Mouse (Mus musculus): ENCODE results near the gene Slc7a1. TPM values are rescaled to one million over a fixed set of nuclear protein-coding genes. Genes with fewer than 3 reads are reported as not detected.

Slc7a1 gene
- polyA plus RNA-seq, 1 experiment: 8.8 TPM

DNA sequence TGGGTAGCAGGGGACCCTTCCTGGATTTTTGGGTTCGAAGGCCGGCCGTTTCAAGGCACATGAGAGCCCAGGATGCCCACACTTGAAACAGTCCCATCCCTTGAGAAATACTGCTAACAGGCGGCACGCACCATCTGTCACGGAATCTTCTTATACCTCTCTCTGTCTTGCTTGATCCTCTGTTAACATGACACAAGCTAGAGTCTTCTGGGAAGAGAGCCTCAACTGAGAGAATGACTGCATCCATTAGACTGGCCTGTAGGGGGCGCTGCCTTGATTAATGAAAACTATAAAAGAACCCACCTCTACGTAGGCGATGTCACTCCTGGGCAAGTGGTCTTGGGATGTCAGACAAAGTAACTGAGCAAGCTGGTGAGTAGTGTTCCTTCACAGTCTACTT, 13.2 kb downstream of the Slc7a1 start:
- 89% methylated on average over 9 of the region's 9 CpGs for WGBS
- DNase-seq (ENCODE audit: low read depth in 1 of 2, low spot score in 2 of 2): no peak

GRCm38 (mm10) chr5:148384501-148385055, 15.1 kb downstream of the Slc7a1 start:
- Histone ChIP-seq H3K4me3 (ENCODE audit: extremely low read depth, insufficient read depth, insufficient read length) (no peak overlapping the region), H3K36me3 (ENCODE audit: control insufficient read depth, insufficient read depth, low read length) (no peaks in the 10 kb centered on the region), H3K4me1 (ENCODE audit: control insufficient read depth, insufficient read depth, insufficient read length) (peaks cover 10% of the 10 kb centered on the region; the same call in 1 of the 2 replicates)

More for the DNA sequence above, 13.2 kb downstream of the Slc7a1 start:
- Histone ChIP-seq H3K4me1 (ENCODE audit: control insufficient read depth, insufficient read depth, insufficient read length) (peaks cover 8% of the 10 kb centered on the region; the same call in 1 of the 2 replicates), H3K27ac (ENCODE audit: insufficient read depth, low read length) (no peak overlapping the region), H3K4me3 (ENCODE audit: extremely low read depth, insufficient read depth, insufficient read length) (no peak overlapping the region), H3K36me3 (ENCODE audit: control insufficient read depth, insufficient read depth, low read length) (no peaks in the 10 kb centered on the region), H3K27me3 (ENCODE audit: control insufficient read depth, insufficient read depth, low read length) (no peaks in the 10 kb centered on the region)
- TF ChIP-seq CTCF (IDR thresholded peaks at IDR 0.05; ENCODE audit: extremely low read depth, insufficient read depth, insufficient read length, insufficient replicate concordance) (no peak), POLR2A (IDR thresholded peaks at IDR 0.05; ENCODE audit: low read depth, low read length) (no peak)

DNA sequence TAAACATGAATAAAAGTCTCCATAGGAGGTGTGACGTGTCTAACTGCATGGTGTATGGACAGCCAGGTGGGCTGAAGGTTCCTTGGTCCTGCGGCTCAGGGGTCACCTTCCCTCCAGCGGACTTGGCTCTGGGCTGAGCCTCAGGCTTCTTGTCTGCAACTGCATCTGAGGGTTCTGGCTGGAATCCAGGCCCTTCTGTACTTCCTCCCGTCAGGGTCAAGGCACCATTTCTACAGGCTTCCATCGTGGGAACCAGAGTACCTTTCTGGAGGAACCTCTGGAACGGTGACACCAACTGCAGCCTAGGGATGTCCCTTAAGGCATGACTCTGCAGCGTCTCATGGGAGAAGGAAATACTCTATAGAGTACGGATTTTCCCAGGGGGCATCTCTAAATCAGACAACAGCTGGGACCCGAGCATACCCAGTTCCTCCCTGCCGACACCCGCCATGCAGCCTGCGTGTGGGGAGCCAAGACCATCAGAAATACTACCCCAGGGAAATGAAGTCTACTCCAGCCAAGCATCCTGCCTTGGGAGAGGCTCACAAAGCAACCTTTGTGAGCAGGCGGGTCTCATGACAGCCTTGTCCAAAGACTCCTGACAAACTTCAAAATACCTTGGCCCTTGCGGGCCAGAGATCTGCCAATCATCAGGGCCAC, 15.7 kb downstream of the Slc7a1 start:
- H3K4me1 ChIP-seq (ENCODE audit: control insufficient read depth, insufficient read depth, insufficient read length): peaks cover 10% of the 10 kb centered on the region; the same call in 1 of the 2 replicates
- H3K36me3 ChIP-seq (ENCODE audit: control insufficient read depth, insufficient read depth, low read length): no peaks in the 10 kb centered on the region
- H3K27me3 ChIP-seq (ENCODE audit: control insufficient read depth, insufficient read depth, low read length): no peaks in the 10 kb centered on the region
- no peak overlapping the region for H3K27ac ChIP-seq (ENCODE audit: insufficient read depth, low read length)
- TF ChIP-seq POLR2A (IDR thresholded peaks at IDR 0.05; ENCODE audit: low read depth, low read length) (no peak), CTCF (IDR thresholded peaks at IDR 0.05; ENCODE audit: extremely low read depth, insufficient read depth, insufficient read length, insufficient replicate concordance) (no peak)
- H3K4me3 ChIP-seq (ENCODE audit: extremely low read depth, insufficient read depth, insufficient read length): no peak overlapping the region
- DNase-seq (ENCODE audit: low read depth in 1 of 2, low spot score in 2 of 2): no peak
- WGBS: 58% methylated on average over 14 of the region's 14 CpGs

More at GRCm38 (mm10) chr5:148384501-148385055, 15.1 kb downstream of the Slc7a1 start:
- 90% methylated on average over 9 of the region's 9 CpGs for WGBS
- Histone ChIP-seq H3K27me3 (ENCODE audit: control insufficient read depth, insufficient read depth, low read length) (no peaks in the 10 kb centered on the region), H3K27ac (ENCODE audit: insufficient read depth, low read length) (no peak overlapping the region)
- TF ChIP-seq CTCF (IDR thresholded peaks at IDR 0.05; ENCODE audit: extremely low read depth, insufficient read depth, insufficient read length, insufficient replicate concordance): no peak
- no peak for TF ChIP-seq POLR2A (IDR thresholded peaks at IDR 0.05; ENCODE audit: low read depth, low read length)
- DNase-seq (ENCODE audit: low read depth in 1 of 2, low spot score in 2 of 2): no peak

DNA sequence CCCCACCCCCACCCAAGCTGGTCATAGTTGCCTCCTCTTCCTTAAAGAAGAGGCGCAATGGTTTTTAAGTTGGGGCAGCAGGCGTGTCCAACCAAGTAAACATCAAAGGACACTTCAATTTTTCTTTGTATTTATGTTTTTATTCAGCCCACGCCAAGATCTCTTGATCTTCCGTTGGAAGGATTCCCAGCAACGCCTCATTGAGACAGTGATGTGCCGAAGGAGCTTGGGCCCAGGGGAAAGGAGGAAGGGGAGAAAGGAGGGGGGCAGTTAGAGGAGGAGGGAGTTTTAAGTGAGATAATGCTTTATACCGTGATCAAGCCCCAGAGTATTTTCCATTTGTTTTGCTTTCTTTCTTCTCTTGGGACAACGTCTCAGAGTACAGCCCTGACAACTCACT, 18.6 kb downstream of the Slc7a1 start:
- TF ChIP-seq CTCF (IDR thresholded peaks at IDR 0.05; ENCODE audit: extremely low read depth, insufficient read depth, insufficient read length, insufficient replicate concordance) (no peak), POLR2A (IDR thresholded peaks at IDR 0.05; ENCODE audit: low read depth, low read length) (no peak)
- 85% methylated on average over 8 of the region's 8 CpGs for WGBS
- Histone ChIP-seq H3K27ac (ENCODE audit: insufficient read depth, low read length) (no peak overlapping the region), H3K36me3 (ENCODE audit: control insufficient read depth, insufficient read depth, low read length) (no peaks in the 10 kb centered on the region), H3K27me3 (ENCODE audit: control insufficient read depth, insufficient read depth, low read length) (no peaks in the 10 kb centered on the region), H3K4me1 (ENCODE audit: control insufficient read depth, insufficient read depth, insufficient read length) (peaks cover 6% of the 10 kb centered on the region; the same call in 1 of the 2 replicates), H3K4me3 (ENCODE audit: extremely low read depth, insufficient read depth, insufficient read length) (no peak overlapping the region)
- DNase-seq (ENCODE audit: low read depth in 1 of 2, low spot score in 2 of 2): no peak

- Histone ChIP-seq H3K4me3 (ENCODE audit: extremely low read depth, insufficient read depth, insufficient read length) (no peak overlapping the region), H3K4me1 (ENCODE audit: control insufficient read depth, insufficient read depth, insufficient read length) (peaks cover 6% of the 10 kb centered on the region; the same call in 1 of the 2 replicates), H3K36me3 (ENCODE audit: control insufficient read depth, insufficient read depth, low read length) (no peaks in the 10 kb centered on the region), H3K27ac (ENCODE audit: insufficient read depth, low read length) (peak overlapping the region; percentile 59), H3K27me3 (ENCODE audit: control insufficient read depth, insufficient read depth, low read length) (no peaks in the 10 kb centered on the region)
- 87% methylated on average over 6 of the region's 6 CpGs for WGBS
- TF ChIP-seq POLR2A (IDR thresholded peaks at IDR 0.05; ENCODE audit: low read depth, low read length) (no peak), CTCF (IDR thresholded peaks at IDR 0.05; ENCODE audit: extremely low read depth, insufficient read depth, insufficient read length, insufficient replicate concordance) (no peak)
- DNase-seq (ENCODE audit: low read depth in 1 of 2, low spot score in 2 of 2): no peak
These were observed 19.5 kb downstream of the Slc7a1 start for GRCm38 (mm10) chr5:148380246-148380504.

GRCm38 (mm10) chr5:148379455-148380245, 20.1 kb downstream of the Slc7a1 start:
- TF ChIP-seq POLR2A (IDR thresholded peaks at IDR 0.05; ENCODE audit: low read depth, low read length) (no peak; the same call in 1 of the 2 replicates), CTCF (IDR thresholded peaks at IDR 0.05; ENCODE audit: extremely low read depth, insufficient read depth, insufficient read length, insufficient replicate concordance) (peak; percentile 41; the same call in 1 of the 2 replicates)
- Histone ChIP-seq H3K27me3 (ENCODE audit: control insufficient read depth, insufficient read depth, low read length) (no peaks in the 10 kb centered on the region), H3K27ac (ENCODE audit: insufficient read depth, low read length) (peak overlapping the region; percentile 59), H3K4me3 (ENCODE audit: extremely low read depth, insufficient read depth, insufficient read length) (peak overlapping the region; percentile 21; the same call in 1 of the 2 replicates), H3K4me1 (ENCODE audit: control insufficient read depth, insufficient read depth, insufficient read length) (peaks cover 6% of the 10 kb centered on the region; the same call in 1 of the 2 replicates), H3K36me3 (ENCODE audit: control insufficient read depth, insufficient read depth, low read length) (no peaks in the 10 kb centered on the region)
- DNase-seq (ENCODE audit: low read depth in 1 of 2, low spot score in 2 of 2): peak; percentile 72 to 86
- 17% methylated on average over 17 of the region's 17 CpGs for WGBS

All from spleen, adult 2 months (tissue).